Mouse (Mus musculus): ENCODE measurements around the gene Gpatch11.

The Gpatch11 gene

DNA sequence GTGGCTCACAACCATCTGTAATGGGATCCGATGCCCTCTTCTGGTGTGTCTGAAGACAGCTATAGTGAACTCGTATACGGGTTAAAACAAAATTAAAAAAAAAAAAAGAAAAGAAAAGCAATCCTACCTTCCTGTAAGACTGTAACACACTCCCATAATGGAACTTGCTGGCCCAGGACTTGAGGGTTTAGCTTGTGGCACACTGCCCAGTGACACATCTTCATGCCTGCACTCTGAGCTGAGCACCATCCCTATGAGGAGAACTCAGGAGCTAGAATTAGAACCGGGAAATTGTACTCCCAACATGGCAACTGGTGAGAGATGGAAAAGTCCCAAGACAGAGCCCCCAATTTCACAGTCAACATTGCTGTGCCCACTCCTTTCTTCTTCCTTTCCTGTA is 47.9 kb downstream of the Gpatch11 start:
- no peak for TF ChIP-seq GATA4 (IDR thresholded peaks at IDR 0.05; ENCODE audit: insufficient replicate concordance, low read length)

DNA sequence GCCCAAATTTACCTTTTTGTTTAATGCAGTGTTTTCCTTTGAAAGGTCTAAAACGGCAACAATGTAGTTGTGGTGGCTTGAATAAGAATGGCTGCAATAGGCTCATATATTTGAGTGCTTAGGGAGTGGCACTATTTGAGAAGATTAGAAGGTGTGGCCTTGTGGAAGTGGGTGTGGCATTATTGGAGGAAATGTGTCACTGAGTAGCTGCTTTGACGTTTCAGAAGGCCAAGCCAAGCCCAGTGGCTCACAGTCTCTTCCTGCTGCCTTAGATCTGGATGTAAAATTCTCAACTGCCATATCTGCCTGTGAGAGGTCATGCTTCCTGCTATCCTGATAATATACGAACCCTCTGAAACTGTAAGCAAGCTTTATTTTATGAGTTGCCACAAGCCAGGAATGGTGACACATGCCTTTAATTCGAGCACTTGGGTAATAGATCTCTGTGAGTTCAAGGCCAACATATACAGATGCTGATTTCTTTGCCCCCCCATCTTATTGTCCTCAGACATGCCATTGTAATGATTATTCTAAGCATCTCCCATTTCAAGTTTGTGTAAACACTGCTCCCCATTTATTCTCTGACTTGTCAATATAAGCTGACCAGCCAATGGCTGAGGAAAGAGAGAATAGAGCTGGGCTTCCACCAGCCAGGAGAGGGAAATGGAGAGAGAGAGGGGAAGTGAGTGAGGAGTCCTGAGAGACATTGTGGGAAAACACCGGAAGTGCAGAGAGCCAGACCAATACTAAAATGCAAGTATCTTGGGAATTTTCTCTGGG is 50.1 kb downstream of the Gpatch11 start:
- TF ChIP-seq GATA4 (IDR thresholded peaks at IDR 0.05; ENCODE audit: insufficient replicate concordance, low read length), result no peak

DNA sequence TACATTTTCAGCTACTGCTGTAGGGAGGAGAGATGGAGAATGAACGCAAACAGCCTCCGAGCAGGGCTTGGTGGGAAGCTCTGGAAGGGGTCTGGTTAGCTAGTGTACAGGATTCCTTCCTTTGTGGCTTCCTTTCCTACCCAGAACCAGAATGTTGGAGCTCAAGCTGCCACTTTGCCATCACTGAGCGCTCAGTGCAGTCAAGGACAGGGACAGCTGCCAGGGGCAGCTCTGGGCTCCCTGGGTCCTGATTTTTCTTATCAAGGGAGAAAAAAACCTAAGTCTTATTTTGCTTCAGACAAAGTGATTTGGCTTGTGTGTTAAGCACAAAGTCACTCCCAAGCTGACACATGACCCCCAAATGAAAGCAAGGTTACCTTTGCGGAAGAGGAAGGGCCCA is 53.2 kb downstream of the Gpatch11 start:
- no peak for TF ChIP-seq GATA4 (IDR thresholded peaks at IDR 0.05; ENCODE audit: insufficient replicate concordance, low read length)

DNA sequence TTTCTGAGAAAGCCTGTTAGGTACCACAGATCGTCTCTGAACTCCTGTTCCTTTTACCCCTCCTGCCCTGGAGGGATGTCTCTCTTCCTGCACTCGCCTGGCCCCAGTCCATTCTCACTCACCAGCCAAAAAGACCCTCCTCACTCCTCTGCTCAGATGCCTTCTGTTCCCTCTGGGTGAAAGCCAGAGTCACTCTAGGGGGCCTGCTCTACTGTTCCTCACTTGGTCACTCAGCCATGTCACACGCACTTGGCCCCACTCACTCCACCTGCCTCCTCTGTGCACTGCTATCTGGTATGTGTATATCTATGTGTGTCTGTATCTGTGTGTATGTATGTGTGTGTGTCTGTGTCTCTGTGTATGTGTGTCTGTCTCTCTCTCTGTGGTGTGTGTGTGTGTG is 53.8 kb downstream of the Gpatch11 start:
- TF ChIP-seq GATA4 (IDR thresholded peaks at IDR 0.05; ENCODE audit: insufficient replicate concordance, low read length), result no peak

DNA sequence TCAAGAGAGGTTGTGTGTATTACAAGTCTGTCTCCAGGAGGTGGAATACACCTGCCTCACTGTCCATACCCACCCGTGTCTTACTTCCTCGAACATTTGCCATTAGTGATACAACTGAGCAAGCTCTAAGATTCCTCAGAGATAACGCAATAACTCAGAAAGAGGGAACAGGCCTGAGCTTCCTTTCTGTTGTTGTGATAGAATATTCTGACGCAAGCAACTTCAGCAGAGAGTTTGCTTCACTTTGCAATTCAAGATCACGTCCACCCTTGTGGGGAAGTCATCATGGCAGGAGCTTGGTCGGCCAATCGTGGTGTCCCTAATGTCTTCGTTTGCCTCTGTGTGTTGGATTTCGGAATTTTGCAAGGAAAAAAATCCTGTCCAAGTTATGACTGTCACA is 55.7 kb downstream of the Gpatch11 start:
- TF ChIP-seq GATA4 (IDR thresholded peaks at IDR 0.05; ENCODE audit: insufficient replicate concordance, low read length), result no peak

DNA sequence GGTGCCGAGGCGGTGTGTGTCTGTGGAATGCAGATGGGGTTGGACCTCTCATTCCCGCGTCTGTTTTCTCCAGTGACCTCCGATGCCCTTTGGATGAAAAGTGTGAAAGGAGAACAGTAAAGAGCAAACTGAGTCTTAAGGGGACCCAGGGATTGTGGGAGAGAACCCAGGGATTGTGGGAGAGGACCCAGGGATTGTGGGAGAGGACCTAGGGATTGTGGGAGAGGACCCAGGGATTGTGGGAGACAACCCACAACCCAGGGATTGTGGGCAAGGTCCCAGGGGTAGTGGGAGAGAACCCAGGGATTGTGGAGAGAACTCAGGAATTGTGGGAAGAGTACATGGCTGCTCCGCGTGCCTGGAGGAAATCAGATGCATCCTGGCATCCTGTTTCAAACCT is 59.6 kb downstream of the Gpatch11 start:
- TF ChIP-seq GATA4 (IDR thresholded peaks at IDR 0.05; ENCODE audit: insufficient replicate concordance, low read length), result no peak

DNA sequence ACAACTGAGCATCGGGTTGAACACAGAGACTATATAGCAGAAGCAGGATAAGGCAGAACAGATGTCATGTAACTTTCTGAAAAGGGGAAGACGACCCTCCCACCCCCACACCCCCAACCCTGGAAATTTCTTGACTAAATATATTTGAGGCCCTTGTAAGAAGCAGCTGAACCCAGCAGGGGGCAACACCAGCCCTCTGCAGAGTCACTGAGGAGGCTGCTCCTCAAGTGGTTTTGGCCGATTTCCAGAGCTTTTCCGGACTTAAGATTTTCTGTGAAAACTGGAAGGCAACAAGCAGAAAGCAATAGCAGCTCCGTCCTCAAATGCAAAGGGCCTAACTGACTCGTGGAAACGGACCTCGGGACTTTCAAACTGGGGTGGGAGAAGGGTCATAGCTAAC is 60.0 kb downstream of the Gpatch11 start:
- TF ChIP-seq GATA4 (IDR thresholded peaks at IDR 0.05; ENCODE audit: insufficient replicate concordance, low read length), result no peak

All from liver, adult (tissue).